Mouse (Mus musculus) heart, embryonic 14.5 days (tissue): ENCODE results near the gene Tmem218. TPM values are rescaled to one million over a fixed set of nuclear protein-coding genes. Genes with fewer than 3 reads are reported as not detected.

ENCODE experiments used
- ATAC-seq: fragments of 200-750 bp; cut with Nextera tagmentation; 2 replicates; pipeline ENCODE4 v1.8.0; 2017; ENCODE audit warnings: low read depth, moderate TSS enrichment; ENCODE audit not compliant: insufficient number of reproducible peaks, insufficient read depth, low FRiP score
- H3K27ac ChIP-seq, 2 experiments: fragments of 200-500 bp in 1 of 2; fragments of 300-500 bp in 1 of 2; sonication (generic) in 1 of 2; replicated peaks in 1 of 2; 2 replicates each; pipeline ENCODE4 v1.5.1; 2012 to 2014; ENCODE audit warnings: low read depth in 2 of 2, low read length in 2 of 2, control low read depth in 1 of 2, mild to moderate bottlenecking in 1 of 2, mixed read lengths in 1 of 2; ENCODE audit not compliant: control insufficient read depth in 1 of 2, insufficient read depth in 1 of 2
- H3K27me3 ChIP-seq: fragments of 300-500 bp; sonication (generic); 2 replicates; pipeline ENCODE4 v1.6.1; 2014; ENCODE audit warnings: mild to moderate bottlenecking, low read length, control low read depth; ENCODE audit not compliant: control insufficient read depth, insufficient read depth
- H3K36me3 ChIP-seq: fragments of 300-500 bp; sonication (generic); 2 replicates; pipeline ENCODE4 v1.6.1; 2014; ENCODE audit warnings: mild to moderate bottlenecking, control low read depth, low read length, mixed read lengths; ENCODE audit not compliant: control insufficient read depth, insufficient read depth
- H3K4me1 ChIP-seq, 2 experiments: fragments of 200-500 bp in 1 of 2; fragments of 300-500 bp in 1 of 2; sonication (generic) in 1 of 2; 2 replicates each; pipeline ENCODE4 v1.6.1; 2012 to 2014; ENCODE audit warnings: low read length in 2 of 2, control low read depth in 1 of 2, mixed read lengths in 1 of 2; ENCODE audit not compliant: control insufficient read depth in 2 of 2, insufficient read depth in 2 of 2
- H3K4me2 ChIP-seq: fragments of 300-500 bp; sonication (generic); 2 replicates; pipeline ENCODE4 v1.6.1; 2014; ENCODE audit warnings: mild to moderate bottlenecking, low read length
- H3K4me3 ChIP-seq, 2 experiments: fragments of 200-500 bp in 1 of 2; fragments of 300-500 bp in 1 of 2; sonication (generic) in 1 of 2; 2 replicates each; pipeline ENCODE4 v1.5.1; 2012 to 2014; ENCODE audit warnings: low read length in 2 of 2, mild to moderate bottlenecking in 2 of 2, control low read depth in 1 of 2, low read depth in 1 of 2, moderate library complexity in 1 of 2; ENCODE audit not compliant: control insufficient read depth in 1 of 2, insufficient read depth in 1 of 2
- H3K9ac ChIP-seq: fragments of 300-500 bp; sonication (generic); 2 replicates; pipeline ENCODE4 v1.6.1; 2014; ENCODE audit warnings: mild to moderate bottlenecking, low read length
- H3K9me3 ChIP-seq: fragments of 300-500 bp; sonication (generic); 2 replicates; pipeline ENCODE4 v1.6.1; 2016; ENCODE audit warnings: low read length, control low read depth; ENCODE audit not compliant: control insufficient read depth
- WGBS: fragments of 180-500 bp; shearing (Covaris S2); extraction: QIAGEN DNeasy Blood & Tissue Kit; methylation state at CpG from one replicate; pipeline ENCODE4 v1.1.7; 2014; 5-methylcytosine and 5-hydroxymethylcytosine counted together
- polyA plus RNA-seq: library from polyadenylated mRNA; unstranded; fragments of >200 nt; fragmentation: Nextera tagmentation; extraction: Ambion mirVana; gene quantifications from 2 replicates; pipeline ENCODE4 v1.2.1, GENCODE M21; 2014

The Tmem218 gene
- polyA plus RNA-seq, 1 experiment from 2014 or later = 10.7 TPM

GRCm38 (mm10) chr9:37248381-37248906, 40.4 kb downstream of the Tmem218 start:
- Histone ChIP-seq H3K4me3 (no peak overlapping the region), H3K36me3 (no peaks in the 10 kb centered on the region), H3K27me3 (no peaks in the 10 kb centered on the region), H3K4me2 (no peak overlapping the region), H3K4me1 (peaks cover 0 to 6% of the 10 kb centered on the region in 2 experiments; a peak in 1 of 4 replicates), H3K9me3 (no peaks in the 10 kb centered on the region), H3K27ac (no peak overlapping the region), H3K9ac (no peak overlapping the region)
- ATAC-seq = no peak
- 52% methylated on average over 3 of the region's 3 CpGs for WGBS

DNA sequence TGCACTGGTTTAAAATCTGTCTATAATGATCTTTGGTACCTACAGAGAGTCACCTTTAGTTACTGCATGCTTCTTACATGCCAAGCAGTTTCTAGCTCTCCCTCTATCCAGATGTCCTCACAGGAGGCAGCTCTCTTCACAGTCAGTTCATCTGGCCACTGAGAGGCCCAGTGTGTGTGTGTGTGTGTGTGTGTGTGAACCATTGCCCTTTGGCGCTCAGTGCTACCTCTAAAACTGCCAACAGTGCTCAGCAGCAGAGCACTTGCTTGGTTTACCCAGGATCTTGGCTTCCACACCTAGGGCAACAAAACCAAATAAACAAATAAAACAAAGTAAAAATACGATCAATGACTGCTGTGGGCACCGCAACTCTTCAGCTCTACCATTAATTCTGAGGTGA, 42.0 kb downstream of the Tmem218 start:
- Histone ChIP-seq H3K27ac (no peak overlapping the region), H3K4me2 (no peak overlapping the region), H3K4me1 (peaks cover 4 to 12% of the 10 kb centered on the region in 2 experiments), H3K9ac (no peak overlapping the region), H3K36me3 (no peaks in the 10 kb centered on the region), H3K4me3 (no peak overlapping the region), H3K9me3 (no peaks in the 10 kb centered on the region), H3K27me3 (no peaks in the 10 kb centered on the region)
- no peak for ATAC-seq
- WGBS = 79% methylated on average over 3 of the region's 3 CpGs

- Histone ChIP-seq H3K27me3 (no peaks in the 10 kb centered on the region), H3K9ac (no peak overlapping the region), H3K4me3 (no peak overlapping the region), H3K4me2 (no peak overlapping the region), H3K4me1 (peaks cover 5 to 15% of the 10 kb centered on the region in 2 experiments), H3K9me3 (no peaks in the 10 kb centered on the region), H3K36me3 (no peaks in the 10 kb centered on the region), H3K27ac (no peak overlapping the region)
- no peak for ATAC-seq
- WGBS = 70% methylated on average over 6 of the region's 6 CpGs
These were observed 42.6 kb downstream of the Tmem218 start for GRCm38 (mm10) chr9:37250631-37251030.

- Histone ChIP-seq H3K4me3 (peak overlapping the region; percentile 51 to 56), H3K9ac (peak overlapping the region; percentile 64; the same call in 1 of the 2 replicates), H3K4me1 (peaks cover 5 to 10% of the 10 kb centered on the region in 2 experiments), H3K36me3 (no peaks in the 10 kb centered on the region), H3K9me3 (no peaks in the 10 kb centered on the region), H3K4me2 (peak overlapping the region; percentile 95), H3K27me3 (no peaks in the 10 kb centered on the region), H3K27ac (no peak overlapping the region)
- 13% methylated on average over 6 of the region's 6 CpGs for WGBS
- ATAC-seq = 0 out of 2 replicates have a peak, but pooled peaks have one; percentile 11
These were observed 46.6 kb downstream of the Tmem218 start for GRCm38 (mm10) chr9:37254531-37255110.

DNA sequence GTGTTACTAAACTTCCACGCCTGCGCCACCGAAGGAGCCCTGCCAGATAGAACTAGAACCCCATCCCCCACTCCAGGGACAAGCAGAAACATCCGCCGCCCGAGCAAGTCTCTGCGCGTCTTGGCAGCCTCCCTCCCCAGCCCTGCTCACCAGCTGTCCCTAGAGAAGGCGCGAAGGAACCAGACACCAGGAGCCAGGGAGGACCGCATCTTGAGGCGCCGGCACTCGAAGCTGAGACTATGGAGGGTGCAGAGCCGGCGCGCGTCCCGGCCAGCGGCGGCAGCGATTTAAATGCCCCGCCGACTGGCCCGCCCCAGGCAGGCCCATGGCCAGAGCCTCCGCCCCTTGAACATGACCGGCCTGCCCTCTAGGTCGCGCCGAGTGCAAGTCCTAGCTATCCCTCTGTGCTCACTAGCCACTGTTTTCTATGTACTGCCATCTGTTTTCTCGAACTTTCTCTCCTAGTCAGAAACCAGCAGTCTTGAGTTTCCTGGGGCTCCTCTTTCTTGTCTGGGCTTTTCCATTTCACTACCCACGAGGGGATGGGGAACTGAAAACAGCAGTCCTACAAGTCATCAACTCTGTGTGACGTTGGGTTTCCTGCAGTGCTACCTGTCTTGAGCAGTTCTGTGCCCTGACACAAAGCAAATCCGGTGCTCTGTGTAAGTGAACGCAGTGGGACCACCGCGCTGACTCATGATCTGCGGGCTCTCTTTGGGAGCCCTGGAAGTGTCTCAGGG, 47.3 kb downstream of the Tmem218 start, which contains the start of gene Slc37a2:
Slc37a2 (minus strand) TSS at position 590 of the 740 bp plus-strand sequence.
- Histone ChIP-seq H3K4me2 (peak within 1 kb of the TSS; percentile 95), H3K4me3 (peak within 1 kb of the TSS; percentile 51 to 56), H3K9ac (peak within 1 kb of the TSS; percentile 64), H3K27ac (peak within 1 kb of the TSS in 1 of 2 experiments; percentile 48; a peak in 3 of 4 replicates), H3K9me3 (no peaks in the 10 kb centered on the region), H3K27me3 (no peaks in the 10 kb centered on the region), H3K36me3 (no peaks in the 10 kb centered on the region), H3K4me1 (peaks cover 5 to 10% of the 10 kb centered on the region in 2 experiments)
- peak; percentile 79 for ATAC-seq
- WGBS = 3% methylated on average over 38 of the region's 38 CpGs

- Histone ChIP-seq H3K9me3 (no peaks in the 10 kb centered on the region), H3K4me2 (peak overlapping the region; percentile 95), H3K9ac (peak overlapping the region; percentile 64), H3K4me3 (peak overlapping the region; percentile 51 to 56), H3K27me3 (no peaks in the 10 kb centered on the region), H3K36me3 (no peaks in the 10 kb centered on the region), H3K27ac (peak overlapping the region in 1 of 2 experiments; percentile 48; a peak in 2 of 4 replicates), H3K4me1 (peaks cover 5 to 10% of the 10 kb centered on the region in 2 experiments)
- ATAC-seq = no peak
- 32% methylated on average over 7 of the region's 7 CpGs for WGBS
These were observed 47.8 kb downstream of the Tmem218 start for GRCm38 (mm10) chr9:37255889-37256225.

- no peak overlapping the region for H3K27ac ChIP-seq
- ATAC-seq = no peak
- no peak overlapping the region for H3K4me2 ChIP-seq
- WGBS = 74% methylated on average over 2 of the region's 2 CpGs
- H3K4me1 ChIP-seq = no peaks in the 10 kb centered on the region
- no peaks in the 10 kb centered on the region for H3K9me3 ChIP-seq
- H3K9ac ChIP-seq = no peak overlapping the region
- no peaks in the 10 kb centered on the region for H3K27me3 ChIP-seq
- no peaks in the 10 kb centered on the region for H3K36me3 ChIP-seq
- no peak overlapping the region for H3K4me3 ChIP-seq
These were observed 58.6 kb downstream of the Tmem218 start for GRCm38 (mm10) chr9:37266622-37267021.
